Mouse (Mus musculus) liver, postnatal 0 days (tissue): ENCODE measurements around the gene 1700025G04Rik. TPM values are rescaled to one million over a fixed set of nuclear protein-coding genes. Genes with fewer than 3 reads are reported as not detected.

ENCODE experiments used
- ATAC-seq: fragments of 200-750 bp; cut with Nextera tagmentation; 2 replicates; pipeline ENCODE4 v1.8.0; 2017; ENCODE audit warnings: mild to moderate bottlenecking, moderate library complexity
- DNase-seq: peaks from one replicate; pipeline ENCODE4 v3.0.0-alpha.2; 2016
- H3K27ac ChIP-seq: fragments of 300-500 bp; sonication (generic); 2 replicates; pipeline ENCODE4 v1.5.1; 2014; ENCODE audit warnings: antibody characterized with exemption, moderate library complexity, mild to moderate bottlenecking, low read depth
- H3K27me3 ChIP-seq: fragments of 300-500 bp; sonication (generic); 2 replicates; pipeline ENCODE4 v1.6.1; 2014; ENCODE audit warnings: low read length, control low read depth, mixed read lengths; ENCODE audit not compliant: insufficient read depth
- H3K36me3 ChIP-seq: fragments of 300-500 bp; sonication (generic); replicated peaks from 2 replicates; pipeline ENCODE4 v1.6.1; 2014; ENCODE audit warnings: mild to moderate bottlenecking, control low read depth, low read length, moderate library complexity, mixed read lengths; ENCODE audit not compliant: insufficient read depth
- H3K4me1 ChIP-seq: fragments of 300-500 bp; sonication (generic); 2 replicates; pipeline ENCODE4 v1.6.1; 2014; ENCODE audit warnings: antibody characterized with exemption, mild to moderate bottlenecking, control low read depth; ENCODE audit not compliant: insufficient read depth
- H3K4me2 ChIP-seq: fragments of 300-500 bp; sonication (generic); 2 replicates; pipeline ENCODE4 v1.6.1; 2014; ENCODE audit warnings: low read depth, mild to moderate bottlenecking, low read length, moderate library complexity, mixed read lengths
- H3K4me3 ChIP-seq: fragments of 300-500 bp; sonication (generic); 2 replicates; pipeline ENCODE4 v1.5.1; 2014; ENCODE audit warnings: low read depth, low read length
- H3K9ac ChIP-seq: fragments of 300-500 bp; sonication (generic); replicated peaks from 2 replicates; pipeline ENCODE4 v1.6.1; 2014; ENCODE audit warnings: mild to moderate bottlenecking, moderate library complexity
- H3K9me3 ChIP-seq: fragments of 300-500 bp; sonication (generic); 2 replicates; pipeline ENCODE4 v1.6.1; 2016; ENCODE audit warnings: mild to moderate bottlenecking, control low read depth, low read length, mixed read lengths
- CTCF ChIP-seq: sonication (generic); IDR thresholded peaks from 2 replicates; pipeline ENCODE4 v1.5.1; 2016; ENCODE audit warnings: antibody characterized with exemption, low read depth
- EP300 ChIP-seq: IDR thresholded peaks from 2 replicates; pipeline ENCODE4 v1.6.1; 2016; ENCODE audit warnings: antibody characterized with exemption, low read depth, mild to moderate bottlenecking
- WGBS: fragments of 180-500 bp; shearing (Covaris S2); extraction: QIAGEN DNeasy Blood & Tissue Kit; methylation state at CpG from one replicate; pipeline ENCODE4 v1.1.7; 2014; ENCODE audit not compliant: insufficient replicate concordance; 5-methylcytosine and 5-hydroxymethylcytosine counted together
- polyA plus RNA-seq: library from polyadenylated mRNA; unstranded; fragments of >200 nt; fragmentation: Nextera tagmentation; extraction: Ambion mirVana; gene quantifications from 2 replicates; pipeline ENCODE4 v1.2.1, GENCODE M21; 2015

The 1700025G04Rik gene
- polyA plus RNA-seq, 1 experiment from 2014 or later, result 3.0 TPM

- H3K27ac ChIP-seq, result no peak overlapping the region
- no peak for DNase-seq
- H3K4me2 ChIP-seq, result no peak overlapping the region
- ATAC-seq, result no peak
- no peaks in the 10 kb centered on the region for H3K9me3 ChIP-seq
- no peak overlapping the region for H3K9ac ChIP-seq
- no peaks in the 10 kb centered on the region for H3K27me3 ChIP-seq
- no peak for TF ChIP-seq EP300
- no peak for TF ChIP-seq CTCF
- no peaks in the 10 kb centered on the region for H3K36me3 ChIP-seq
- 61% methylated on average over 7 of the region's 7 CpGs for WGBS
- H3K4me3 ChIP-seq, result no peak overlapping the region
- H3K4me1 ChIP-seq, result 0 out of 2 replicates have a peak, but pooled peaks cover 7% of the 10 kb centered on the region
Measured at GRCm38 (mm10) chr1:151963248-151963647, 126.7 kb downstream of the 1700025G04Rik start.

GRCm38 (mm10) chr1:151962078-151962477 is 127.8 kb downstream of the 1700025G04Rik start:
- TF ChIP-seq EP300 (no peak), CTCF (no peak)
- H3K27ac ChIP-seq, result no peak overlapping the region
- H3K9me3 ChIP-seq, result no peaks in the 10 kb centered on the region
- DNase-seq (no peak), ATAC-seq (no peak)
- no peak overlapping the region for H3K4me3 ChIP-seq
- 0 out of 2 replicates have a peak, but pooled peaks cover 7% of the 10 kb centered on the region for H3K4me1 ChIP-seq
- H3K4me2 ChIP-seq, result no peak overlapping the region
- no peak overlapping the region for H3K9ac ChIP-seq
- 75% methylated on average over 6 of the region's 6 CpGs for WGBS
- H3K27me3 ChIP-seq, result no peaks in the 10 kb centered on the region
- H3K36me3 ChIP-seq, result no peaks in the 10 kb centered on the region

GRCm38 (mm10) chr1:151961204-151961603 is 128.7 kb downstream of the 1700025G04Rik start:
- Histone ChIP-seq H3K27me3 (no peaks in the 10 kb centered on the region), H3K4me1 (0 out of 2 replicates have a peak, but pooled peaks cover 7% of the 10 kb centered on the region), H3K9me3 (no peaks in the 10 kb centered on the region), H3K27ac (no peak overlapping the region), H3K36me3 (no peaks in the 10 kb centered on the region), H3K4me2 (no peak overlapping the region), H3K9ac (no peak overlapping the region), H3K4me3 (no peak overlapping the region)
- TF ChIP-seq CTCF (no peak), EP300 (no peak)
- no peak for DNase-seq
- no peak for ATAC-seq
- WGBS, result 88% methylated on average over 10 of the region's 10 CpGs

GRCm38 (mm10) chr1:151959010-151959409 is 130.9 kb downstream of the 1700025G04Rik start:
- 69% methylated on average over 3 of the region's 3 CpGs for WGBS
- no peak overlapping the region for H3K4me3 ChIP-seq
- H3K27ac ChIP-seq, result no peak overlapping the region
- H3K36me3 ChIP-seq, result no peaks in the 10 kb centered on the region
- no peaks in the 10 kb centered on the region for H3K27me3 ChIP-seq
- H3K4me1 ChIP-seq, result 0 out of 2 replicates have a peak, but pooled peaks cover 7% of the 10 kb centered on the region
- ATAC-seq, result no peak
- H3K9ac ChIP-seq, result no peak overlapping the region
- H3K9me3 ChIP-seq, result no peaks in the 10 kb centered on the region
- TF ChIP-seq EP300 (no peak), CTCF (no peak)
- H3K4me2 ChIP-seq, result no peak overlapping the region
- no peak for DNase-seq

- ATAC-seq, result no peak
- H3K4me2 ChIP-seq, result no peak overlapping the region
- no peak overlapping the region for H3K9ac ChIP-seq
- no peak overlapping the region for H3K27ac ChIP-seq
- no peak for DNase-seq
- WGBS, result 39% methylated on average over 3 of the region's 3 CpGs
- no peak overlapping the region for H3K4me3 ChIP-seq
- no peaks in the 10 kb centered on the region for H3K27me3 ChIP-seq
- TF ChIP-seq EP300 (no peak), CTCF (no peak)
- 0 out of 2 replicates have a peak, but pooled peaks cover 7% of the 10 kb centered on the region for H3K4me1 ChIP-seq
- H3K36me3 ChIP-seq, result no peaks in the 10 kb centered on the region
- H3K9me3 ChIP-seq, result no peaks in the 10 kb centered on the region
Measured at GRCm38 (mm10) chr1:151958442-151958841, 131.5 kb downstream of the 1700025G04Rik start.

GRCm38 (mm10) chr1:151957669-151958068 is 132.3 kb downstream of the 1700025G04Rik start:
- Histone ChIP-seq H3K27me3 (no peaks in the 10 kb centered on the region), H3K27ac (no peak overlapping the region), H3K9ac (no peak overlapping the region), H3K4me1 (0 out of 2 replicates have a peak, but pooled peaks cover 5% of the 10 kb centered on the region), H3K9me3 (no peaks in the 10 kb centered on the region), H3K4me3 (no peak overlapping the region), H3K36me3 (no peaks in the 10 kb centered on the region), H3K4me2 (no peak overlapping the region)
- WGBS, result 60% methylated on average over 7 of the region's 7 CpGs
- TF ChIP-seq CTCF, result no peak
- no peak for ATAC-seq
- DNase-seq, result no peak

- Histone ChIP-seq H3K4me3 (no peak overlapping the region), H3K9ac (no peak overlapping the region), H3K27ac (no peak overlapping the region), H3K36me3 (no peaks in the 10 kb centered on the region), H3K4me2 (no peak overlapping the region), H3K4me1 (0 out of 2 replicates have a peak, but pooled peaks cover 5% of the 10 kb centered on the region), H3K9me3 (no peaks in the 10 kb centered on the region), H3K27me3 (no peaks in the 10 kb centered on the region)
- DNase-seq (no peak), ATAC-seq (no peak)
- 48% methylated on average over 5 of the region's 5 CpGs for WGBS
- TF ChIP-seq CTCF, result no peak
Measured at GRCm38 (mm10) chr1:151955866-151956265, 134.1 kb downstream of the 1700025G04Rik start.
